Mouse (Mus musculus): Measurements from ENCODE around the gene Lrrc55.
"Not testable (repeated sequence)": the region's sequence is repeated elsewhere in the genome, so short reads cannot be mapped to it uniquely, and the experiment has no call there.

Lrrc55 gene

GRCm38 (mm10) chr2:85196901-85197300 is at the start of gene Lrrc55:
Gene Lrrc55 (minus strand): TSS chr2:85197197.
- DNase-seq (ENCODE audit: low read depth in 1 of 2, low spot score in 2 of 2): no peak

GRCm38 (mm10) chr2:85246506-85247082 is 49.6 kb upstream of the Lrrc55 start:
- DNase-seq (ENCODE audit: low read depth in 1 of 2, low spot score in 2 of 2): peak; percentile 17 to 44

GRCm38 (mm10) chr2:85245737-85246136 is 48.7 kb upstream of the Lrrc55 start:
- no peak for DNase-seq (ENCODE audit: low read depth in 1 of 2, low spot score in 2 of 2)

- no peak for DNase-seq (ENCODE audit: low read depth in 1 of 2, low spot score in 2 of 2)
These were observed 41.2 kb upstream of the Lrrc55 start for GRCm38 (mm10) chr2:85238068-85238667.

GRCm38 (mm10) chr2:85237231-85237630 is 40.2 kb upstream of the Lrrc55 start:
- not testable (repeated sequence) for DNase-seq (ENCODE audit: low read depth in 1 of 2, low spot score in 2 of 2)

GRCm38 (mm10) chr2:85230771-85231511 is 33.9 kb upstream of the Lrrc55 start:
- no peak for DNase-seq (ENCODE audit: low read depth in 1 of 2, low spot score in 2 of 2)

- DNase-seq (ENCODE audit: low read depth in 1 of 2, low spot score in 2 of 2): no peak
These were observed 32.6 kb upstream of the Lrrc55 start for GRCm38 (mm10) chr2:85229606-85230005.

GRCm38 (mm10) chr2:85227816-85228335 is 30.9 kb upstream of the Lrrc55 start:
- no peak for DNase-seq (ENCODE audit: low read depth in 1 of 2, low spot score in 2 of 2)

GRCm38 (mm10) chr2:85224221-85225179 is 27.5 kb upstream of the Lrrc55 start:
- DNase-seq (ENCODE audit: low read depth in 1 of 2, low spot score in 2 of 2): no peak

GRCm38 (mm10) chr2:85216606-85217005 is 19.6 kb upstream of the Lrrc55 start:
- DNase-seq (ENCODE audit: low read depth in 1 of 2, low spot score in 2 of 2): no peak

- no peak for DNase-seq (ENCODE audit: low read depth in 1 of 2, low spot score in 2 of 2)
These were observed 16.7 kb upstream of the Lrrc55 start for GRCm38 (mm10) chr2:85213746-85214145.

GRCm38 (mm10) chr2:85209301-85209700 is 12.3 kb upstream of the Lrrc55 start:
- no peak for DNase-seq (ENCODE audit: low read depth in 1 of 2, low spot score in 2 of 2)

- no peak for DNase-seq (ENCODE audit: low read depth in 1 of 2, low spot score in 2 of 2)
These were observed 8.2 kb upstream of the Lrrc55 start for GRCm38 (mm10) chr2:85205170-85205569.

- no peak for DNase-seq (ENCODE audit: low read depth in 1 of 2, low spot score in 2 of 2)
These were observed 1.3 kb upstream of the Lrrc55 start for GRCm38 (mm10) chr2:85198011-85198965.

GRCm38 (mm10) chr2:85194566-85194965 is 2.4 kb downstream of the Lrrc55 start:
- no peak for DNase-seq (ENCODE audit: low read depth in 1 of 2, low spot score in 2 of 2)

- no peak for DNase-seq (ENCODE audit: low read depth in 1 of 2, low spot score in 2 of 2)
These were observed 9.3 kb downstream of the Lrrc55 start for GRCm38 (mm10) chr2:85187582-85188151.

GRCm38 (mm10) chr2:85178139-85178800 is 18.7 kb downstream of the Lrrc55 start:
- DNase-seq (ENCODE audit: low read depth in 1 of 2, low spot score in 2 of 2): no peak

GRCm38 (mm10) chr2:85173545-85173944 is 23.5 kb downstream of the Lrrc55 start:
- no peak for DNase-seq (ENCODE audit: low read depth in 1 of 2, low spot score in 2 of 2)

GRCm38 (mm10) chr2:85172763-85173103 is 24.3 kb downstream of the Lrrc55 start:
- DNase-seq (ENCODE audit: low read depth in 1 of 2, low spot score in 2 of 2): no peak

Data from monocyte, adult 2 months (primary cell).